Mouse (Mus musculus) c-Kit-negative CD71-positive TER-119-positive erythroid progenitor cells, embryonic 14.5 days (primary cell): ENCODE results near the gene Rxfp4.

Source experiments
- DNase-seq: peaks from one replicate; pipeline ENCODE4 v3.0.0-alpha.2; 2013; ENCODE audit warnings: low read depth, low spot score

Gene Rxfp4

DNA sequence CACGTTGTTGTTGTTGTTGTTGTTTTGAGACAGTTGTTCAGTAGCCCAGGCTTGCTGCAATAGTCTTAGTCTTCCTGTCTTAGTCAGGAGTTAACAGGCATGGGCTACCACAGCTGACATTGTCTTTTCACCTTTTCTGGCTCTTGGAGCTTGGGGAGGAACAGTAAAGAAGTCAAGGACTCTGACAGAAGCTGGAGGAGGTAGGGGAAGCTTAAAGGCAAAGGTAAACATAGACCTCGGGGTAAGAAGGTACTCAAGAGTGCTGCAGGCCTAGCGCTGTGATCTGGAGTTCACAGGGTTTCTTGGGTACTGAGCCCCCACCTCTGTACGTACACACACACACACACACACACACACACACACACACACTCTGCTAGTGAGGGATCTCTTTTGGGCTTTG lies 24.2 kb downstream of the Rxfp4 start:
- DNase-seq = no peak

DNA sequence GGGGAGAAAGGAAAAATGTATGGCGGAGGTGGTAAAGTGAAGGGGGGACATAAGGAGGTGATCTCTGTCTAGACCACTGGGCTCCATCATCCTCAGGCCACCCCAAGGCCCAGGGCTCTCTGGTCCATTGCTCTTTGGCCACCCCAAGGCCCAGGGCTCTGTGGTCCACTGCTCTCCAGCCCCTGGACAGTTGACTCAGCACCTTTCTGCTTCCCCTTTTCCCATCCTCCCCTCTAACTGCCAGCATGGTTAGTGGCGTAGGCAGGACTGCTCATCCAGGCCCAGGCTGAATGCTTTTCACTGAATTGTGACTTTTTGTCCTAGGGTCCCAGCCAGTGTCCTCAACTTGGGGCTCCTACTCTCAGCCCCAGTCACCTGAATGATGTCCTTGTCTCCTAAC lies 25.4 kb downstream of the Rxfp4 start:
- DNase-seq = no peak

DNA sequence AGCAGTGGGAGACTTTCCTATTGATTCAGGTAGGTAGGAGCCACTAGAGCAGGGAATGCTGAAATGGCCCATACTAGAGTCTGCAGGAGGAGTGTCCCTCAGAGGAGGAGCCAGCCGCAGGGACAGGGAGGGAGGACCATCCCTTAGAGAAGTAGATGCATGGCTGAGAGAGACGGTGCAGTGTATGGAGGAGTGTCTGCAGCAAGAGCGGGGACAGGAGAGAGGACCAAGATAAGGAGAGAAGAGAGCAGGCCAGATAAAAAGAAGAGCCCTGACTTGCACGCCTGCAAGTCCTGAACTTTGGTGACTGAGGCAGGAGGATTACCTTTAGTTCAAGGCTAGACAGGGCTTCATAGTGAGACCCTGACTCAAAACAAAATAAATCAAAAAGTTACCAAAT lies 25.8 kb downstream of the Rxfp4 start:
- no peak for DNase-seq

DNA sequence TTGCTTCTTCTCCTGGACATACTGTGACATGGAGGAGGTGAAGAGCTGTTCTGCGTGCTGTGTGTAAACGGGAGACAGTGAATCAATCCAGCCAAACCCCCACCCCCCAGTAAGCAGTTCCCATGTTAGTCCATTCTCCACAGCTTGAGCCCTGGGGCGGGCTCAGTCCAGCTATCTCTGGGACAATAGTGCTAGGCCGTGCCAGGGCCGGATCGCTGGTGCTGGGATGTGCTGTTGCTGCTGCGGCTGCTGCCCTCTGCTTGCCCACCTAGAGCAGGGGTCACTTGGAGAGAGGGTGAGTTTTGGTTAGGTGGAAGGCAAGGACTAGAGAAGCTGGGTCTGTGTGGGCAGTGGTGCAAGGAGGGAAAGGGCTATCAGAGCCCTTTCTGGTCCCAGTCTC lies 26.6 kb downstream of the Rxfp4 start:
- no peak for DNase-seq

DNA sequence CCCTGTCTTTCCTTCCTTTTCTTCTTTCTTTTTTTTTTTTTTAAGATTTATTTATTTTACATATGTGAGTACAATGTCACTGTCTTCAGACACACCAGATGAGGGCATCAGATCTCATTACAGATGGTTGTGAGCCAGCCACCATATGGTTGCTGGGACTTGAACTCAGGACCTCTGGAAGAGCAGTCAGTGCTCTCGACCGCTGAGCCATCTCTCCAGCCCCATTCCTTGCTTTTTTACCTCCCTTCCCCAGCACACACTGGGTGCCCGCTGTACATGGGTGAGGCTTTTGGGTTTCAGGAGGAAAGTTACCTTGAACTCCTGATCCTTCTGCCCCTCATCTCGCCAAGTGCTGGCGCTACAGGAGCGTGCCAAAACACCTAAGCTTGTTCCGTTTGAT lies 27.4 kb downstream of the Rxfp4 start:
- DNase-seq = no peak

DNA sequence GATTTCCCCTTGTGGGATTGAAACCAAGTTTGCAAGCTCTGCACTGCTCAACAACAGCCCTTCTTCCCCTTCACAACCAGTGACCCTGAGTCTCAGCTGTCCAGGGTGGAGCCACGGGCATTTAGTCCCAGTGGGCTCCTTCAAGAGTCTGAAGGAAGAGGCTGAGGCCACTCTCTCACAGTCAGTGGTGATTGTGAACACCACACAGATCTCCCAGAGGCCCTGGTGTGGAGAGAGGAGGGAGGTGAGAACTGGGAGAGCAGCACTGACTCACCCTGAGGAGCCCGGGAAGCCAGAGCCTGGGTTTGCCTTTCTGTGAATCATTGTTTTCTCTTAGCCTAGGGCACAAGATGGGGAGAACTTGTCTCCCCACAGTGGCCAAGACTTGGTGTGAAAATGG lies 28.0 kb downstream of the Rxfp4 start:
- no peak for DNase-seq

DNA sequence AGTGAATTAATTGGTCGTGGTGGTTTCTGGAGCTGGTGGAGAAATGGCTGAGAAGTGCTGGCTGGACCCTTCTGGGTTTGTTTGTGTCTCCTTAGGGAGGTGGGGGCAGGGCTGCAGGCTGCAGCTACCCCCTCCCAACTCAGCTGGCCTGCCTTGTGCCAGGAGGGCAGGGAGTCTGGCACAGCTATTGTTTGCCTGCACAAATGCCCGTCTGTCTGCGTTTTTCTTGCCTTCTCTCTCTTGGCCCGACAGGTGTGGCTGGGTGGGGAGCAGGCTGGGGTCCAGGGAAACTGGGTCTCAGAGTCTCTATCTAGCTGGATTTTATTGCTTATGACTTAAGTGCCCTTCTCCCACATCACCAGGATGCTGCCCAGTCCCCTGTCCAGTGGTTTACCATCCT lies 28.6 kb downstream of the Rxfp4 start:
- no peak for DNase-seq

DNA sequence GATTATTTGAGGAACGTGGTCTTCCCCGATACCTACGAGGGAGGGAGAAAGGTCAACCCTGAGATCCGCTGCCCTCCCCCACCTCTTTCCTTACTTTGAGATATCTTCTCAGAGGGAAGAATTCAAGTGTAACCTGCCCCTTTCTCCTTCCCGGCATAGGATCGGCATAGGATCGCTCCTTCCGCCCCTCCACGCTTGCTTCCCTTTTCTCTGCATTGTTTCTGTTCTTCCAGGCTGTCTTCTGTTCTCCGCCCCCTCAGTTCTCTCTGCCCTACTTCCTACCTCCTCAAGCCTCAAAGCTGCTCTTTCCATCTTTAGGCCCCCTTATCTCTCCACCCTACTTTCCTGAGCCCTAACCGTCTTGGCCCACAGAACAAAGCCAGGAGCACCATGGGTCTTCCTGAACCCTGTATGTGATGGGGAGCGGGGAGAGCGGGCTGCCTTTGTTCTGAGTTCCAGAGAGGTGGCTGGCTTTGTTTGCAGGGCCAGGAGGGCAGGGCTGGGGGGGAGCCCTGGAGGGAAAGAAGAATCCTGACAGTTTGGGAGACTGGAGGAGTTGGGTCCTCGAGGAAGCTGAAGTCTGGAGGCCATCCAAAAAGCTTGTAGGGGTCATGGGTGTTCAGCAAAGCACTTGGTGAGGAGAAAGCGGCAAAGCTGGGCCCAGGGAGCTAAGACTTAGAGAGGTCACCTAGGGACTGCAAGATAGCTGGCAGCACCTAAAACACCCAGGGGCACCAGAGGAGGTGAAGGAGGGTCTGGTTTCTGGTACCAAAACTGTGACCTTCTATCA lies 29.4 kb downstream of the Rxfp4 start:
- no peak for DNase-seq

DNA sequence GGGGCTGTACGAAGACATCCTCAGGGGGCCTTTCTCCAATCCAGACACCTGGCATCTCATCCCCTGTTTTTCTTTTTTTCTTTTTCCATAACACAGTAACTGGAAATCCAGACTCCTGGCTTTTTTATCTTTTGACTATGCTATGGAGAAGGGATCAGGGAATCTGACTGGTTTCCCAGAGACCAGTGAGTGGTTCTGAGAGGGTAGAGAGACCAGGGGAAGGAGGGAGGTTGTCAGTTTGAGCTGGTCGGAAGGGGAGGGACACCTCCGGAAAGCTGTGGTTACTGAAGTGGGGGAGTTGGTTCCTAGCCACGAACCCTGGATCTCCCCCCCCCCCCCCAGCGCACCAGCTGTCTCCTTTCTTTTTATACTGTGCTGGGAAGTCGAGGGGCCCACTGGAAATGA lies 30.0 kb downstream of the Rxfp4 start:
- DNase-seq = no peak

DNA sequence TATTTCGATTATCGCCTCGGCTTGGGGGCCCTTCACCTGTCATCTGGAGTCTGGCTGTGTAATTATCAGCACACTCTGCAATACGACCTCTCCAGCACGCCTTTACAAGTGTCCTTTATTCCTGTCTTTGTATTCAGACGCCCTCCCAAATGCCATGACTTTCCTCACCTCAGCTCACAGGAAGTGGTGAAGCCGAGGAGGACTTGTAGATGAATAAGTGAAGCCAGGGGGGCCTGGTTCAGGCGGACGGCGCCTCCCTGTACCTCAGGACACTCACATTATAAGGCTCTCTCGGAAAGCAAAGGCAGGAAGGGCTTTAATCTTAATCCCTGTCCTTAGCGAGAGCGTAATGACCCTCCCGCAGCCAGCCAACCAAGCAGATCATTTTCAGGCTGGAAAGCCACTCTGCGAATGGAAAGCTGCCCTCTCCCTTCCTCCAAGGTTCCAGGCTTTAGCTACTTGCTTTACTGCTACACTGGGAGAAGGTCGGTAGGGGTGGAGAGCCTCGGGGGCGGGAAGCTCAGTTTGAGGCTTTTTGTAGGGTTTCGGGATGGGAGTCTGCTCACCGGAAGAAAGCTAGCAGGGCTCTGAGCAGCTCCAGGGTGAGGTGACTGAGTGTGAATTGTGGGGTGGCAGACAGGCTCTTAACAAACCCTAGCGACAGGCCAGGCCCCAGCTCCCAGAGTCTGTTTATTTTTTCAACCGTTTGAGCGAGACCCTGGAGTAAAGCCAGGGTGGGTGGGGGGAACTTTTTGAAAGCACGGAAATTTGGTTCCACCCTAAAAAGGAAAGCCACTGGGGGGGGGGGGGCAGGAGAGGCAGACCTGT lies 30.6 kb downstream of the Rxfp4 start:
- DNase-seq = no peak

DNA sequence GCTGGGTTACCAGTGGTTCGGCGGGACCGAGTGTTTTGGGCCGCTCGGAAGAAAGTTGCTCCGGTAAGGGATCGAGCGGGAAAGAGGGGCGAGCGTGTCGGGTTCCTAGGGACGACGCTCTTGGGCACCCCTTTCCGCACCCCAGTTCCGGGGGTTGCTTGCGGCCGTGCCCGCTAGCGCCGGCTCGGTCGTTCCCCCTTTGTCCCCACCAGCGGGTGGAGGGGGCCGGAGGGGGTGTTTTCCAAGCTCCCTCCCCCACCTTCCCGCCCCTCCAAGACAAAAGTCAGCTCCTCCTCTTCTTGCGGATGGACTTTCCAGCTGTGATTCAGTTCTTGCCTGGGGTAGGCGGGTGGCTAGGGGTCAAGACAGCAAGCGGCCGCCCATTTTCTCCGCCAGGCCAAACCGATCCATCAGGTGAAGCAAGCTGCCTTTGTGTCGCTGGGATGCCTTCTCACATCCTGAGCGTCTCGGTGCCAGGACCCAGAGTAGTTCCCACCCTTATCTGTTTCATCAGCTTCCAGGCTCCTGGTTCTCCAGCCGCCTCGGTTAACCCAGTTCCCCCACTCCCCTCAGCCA lies 31.3 kb downstream of the Rxfp4 start:
- no peak for DNase-seq

DNA sequence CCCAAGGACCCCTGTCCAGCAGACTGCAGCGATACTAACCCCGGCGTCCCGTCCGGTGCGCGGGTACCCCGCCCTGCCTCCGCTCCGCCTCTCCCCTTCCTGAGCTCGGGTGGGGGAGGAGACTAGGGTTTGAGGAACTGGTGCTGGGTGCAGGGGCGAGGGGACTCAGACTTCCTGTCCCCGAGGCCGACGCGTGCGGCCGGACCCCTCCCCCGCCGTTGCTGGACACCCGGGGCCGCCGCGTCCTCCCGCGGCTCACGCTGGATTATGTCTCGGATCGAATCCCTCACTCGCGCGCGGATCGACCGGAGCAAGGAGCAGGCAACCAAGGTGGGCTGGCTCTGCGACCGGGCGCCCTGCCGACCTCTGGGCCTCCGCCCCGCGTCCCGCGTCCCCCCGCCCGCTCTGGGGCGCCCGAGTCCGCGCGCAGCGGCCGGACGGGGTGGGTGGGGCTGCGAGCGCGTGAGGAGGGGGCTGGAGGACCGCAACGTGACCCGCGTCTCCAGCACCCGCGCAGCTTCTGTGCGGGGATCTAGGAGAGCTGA lies 31.9 kb downstream of the Rxfp4 start:
- no peak for DNase-seq

DNA sequence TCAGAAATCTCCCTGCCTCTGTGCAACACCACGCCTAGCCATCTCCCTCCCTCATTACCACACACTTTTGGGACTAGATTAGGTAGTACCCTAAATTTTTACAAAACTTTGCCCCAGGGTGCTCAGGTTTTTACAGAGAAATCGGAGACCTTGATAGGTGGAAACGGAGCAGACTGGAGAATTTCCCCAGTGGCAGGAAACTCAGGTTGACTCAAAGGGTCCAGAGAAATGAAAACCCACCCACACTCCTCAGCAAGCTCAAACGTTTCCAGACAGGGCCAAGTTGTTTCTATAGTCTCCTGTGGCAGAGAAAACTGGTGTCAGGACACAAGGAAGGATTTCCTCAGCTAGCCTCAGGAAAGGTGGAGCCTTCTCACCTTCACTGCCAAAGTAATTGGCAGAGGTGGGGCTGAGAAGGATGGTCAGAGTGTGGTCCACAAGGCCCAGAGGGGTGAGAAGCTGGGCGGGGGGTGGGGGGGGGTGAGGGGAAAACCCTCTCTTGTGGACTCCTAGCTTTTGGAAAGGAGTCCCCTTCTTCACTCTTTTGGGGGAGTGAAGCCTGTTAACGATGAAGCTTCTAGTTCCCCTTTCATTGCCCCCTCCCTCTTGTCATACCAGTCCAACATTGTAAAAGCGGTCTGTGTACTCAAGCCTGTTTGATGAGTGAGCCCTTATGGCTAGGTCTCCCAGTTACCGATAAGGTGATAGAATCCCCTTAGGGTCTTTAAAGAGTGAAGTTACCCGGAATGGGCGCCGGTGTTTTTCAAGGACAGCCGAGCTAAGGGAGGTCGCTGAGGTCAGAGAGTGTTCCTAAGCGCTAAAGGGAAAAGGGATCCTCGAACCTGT lies 32.6 kb downstream of the Rxfp4 start:
- no peak for DNase-seq

DNA sequence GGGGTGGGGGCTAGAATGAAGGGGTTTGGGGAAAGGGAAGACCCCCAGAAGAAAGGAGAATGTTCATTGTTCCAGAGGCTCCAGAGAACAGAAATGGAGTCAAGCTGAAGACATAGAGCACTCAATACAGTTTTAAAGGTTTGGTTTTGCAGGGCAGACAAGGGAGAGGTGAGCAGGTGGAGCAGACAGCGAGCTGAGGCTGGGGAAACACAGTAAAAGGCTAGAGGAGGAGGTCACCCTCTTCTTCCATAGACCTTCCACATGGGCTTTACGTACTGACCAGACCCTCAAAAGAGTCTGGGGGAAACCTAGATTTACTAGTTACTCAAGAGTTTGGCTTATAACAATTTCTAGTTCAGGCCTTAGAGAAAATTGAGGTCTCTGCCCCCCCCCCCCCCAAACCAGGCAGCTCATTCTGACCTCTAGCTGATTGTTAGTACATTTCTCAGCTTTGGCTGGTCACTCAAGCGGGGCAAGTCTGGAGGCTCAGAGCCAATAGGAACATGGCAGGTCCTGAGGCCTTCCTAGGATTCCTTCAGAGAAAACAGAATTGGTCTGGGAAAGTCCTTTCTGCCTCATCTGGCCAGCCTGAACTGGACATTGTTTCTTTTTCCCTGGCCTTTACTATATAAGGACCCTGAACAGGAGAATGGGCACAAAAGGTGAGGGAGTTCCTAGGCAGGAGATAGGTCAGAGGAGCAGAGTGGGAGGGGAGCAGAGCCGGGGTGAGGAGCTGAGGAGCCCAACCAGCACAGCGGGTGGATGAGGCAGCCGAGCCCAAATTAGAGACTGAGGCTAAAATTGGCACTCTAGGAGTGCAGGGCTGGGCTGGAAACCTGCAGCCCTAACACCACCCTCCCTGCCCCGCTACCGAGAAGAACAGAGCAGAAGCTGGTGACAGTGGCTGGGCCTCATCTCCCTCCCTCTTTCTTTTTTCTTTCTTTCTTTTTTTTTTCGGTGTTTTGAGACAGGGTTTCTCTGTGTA lies 33.5 kb downstream of the Rxfp4 start:
- DNase-seq = no peak

DNA sequence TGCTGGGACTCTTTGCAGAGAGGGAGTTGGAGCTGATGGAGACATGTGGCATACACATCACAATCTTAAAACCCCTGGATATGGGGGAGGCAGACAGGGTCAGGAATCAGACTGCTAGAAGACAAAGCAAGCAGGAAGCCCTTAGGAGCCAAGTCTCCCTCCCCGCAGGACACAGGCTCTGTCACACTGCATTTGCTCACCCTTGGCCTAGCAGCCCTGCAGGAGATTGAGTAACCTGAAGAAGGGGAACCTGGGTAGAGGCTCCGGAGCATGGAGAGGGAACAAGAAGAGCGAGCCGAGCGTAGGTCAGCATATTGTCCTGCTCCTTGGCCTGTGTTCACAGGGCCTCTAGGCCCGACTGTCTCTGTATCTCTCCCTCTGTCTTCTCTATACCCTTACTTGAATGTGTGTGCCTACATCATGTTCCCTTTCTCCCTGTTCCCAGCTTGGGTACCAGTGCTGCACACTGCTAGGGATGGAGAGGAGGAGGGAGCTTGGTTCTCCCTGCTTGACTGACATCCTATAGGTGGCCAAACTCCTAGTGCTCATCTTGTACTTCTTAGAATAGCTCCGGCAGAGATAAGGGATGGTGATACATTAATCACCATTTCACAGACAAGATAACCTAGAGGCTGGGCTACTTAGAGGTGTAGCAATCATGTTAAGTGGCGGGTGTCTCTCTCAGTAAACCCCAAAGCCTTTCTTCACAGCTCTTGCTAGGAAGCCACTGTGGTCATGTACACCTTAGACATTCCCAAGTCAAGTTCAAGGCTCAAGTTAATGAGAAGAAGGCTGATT lies 34.7 kb downstream of the Rxfp4 start:
- no peak for DNase-seq

DNA sequence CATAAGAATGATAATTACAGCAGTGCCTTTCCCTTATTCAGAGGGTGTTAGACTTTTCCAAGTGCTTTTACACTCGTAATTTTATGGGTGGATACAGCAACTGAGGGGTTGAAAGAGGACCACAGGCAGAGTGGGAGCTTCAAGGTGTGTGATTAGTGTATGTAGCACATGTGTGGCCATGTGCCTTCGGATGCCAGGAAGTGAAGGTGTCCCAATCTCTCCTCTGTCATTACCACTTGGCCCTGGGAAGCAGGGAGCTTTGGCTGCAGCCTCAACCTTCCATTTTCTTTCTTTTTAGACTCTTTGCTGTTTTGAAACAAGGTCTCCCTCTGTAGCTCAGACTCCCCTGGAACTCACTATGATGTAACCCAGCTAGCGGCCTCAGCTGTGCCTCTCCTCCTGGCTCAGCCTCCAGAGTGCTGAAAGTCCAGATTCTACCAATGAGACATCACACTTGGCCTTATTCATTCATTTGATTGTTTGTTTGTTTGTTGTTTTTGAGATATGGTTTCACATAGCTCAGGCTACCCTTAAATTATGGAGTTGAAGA lies 35.9 kb downstream of the Rxfp4 start:
- DNase-seq = no peak

DNA sequence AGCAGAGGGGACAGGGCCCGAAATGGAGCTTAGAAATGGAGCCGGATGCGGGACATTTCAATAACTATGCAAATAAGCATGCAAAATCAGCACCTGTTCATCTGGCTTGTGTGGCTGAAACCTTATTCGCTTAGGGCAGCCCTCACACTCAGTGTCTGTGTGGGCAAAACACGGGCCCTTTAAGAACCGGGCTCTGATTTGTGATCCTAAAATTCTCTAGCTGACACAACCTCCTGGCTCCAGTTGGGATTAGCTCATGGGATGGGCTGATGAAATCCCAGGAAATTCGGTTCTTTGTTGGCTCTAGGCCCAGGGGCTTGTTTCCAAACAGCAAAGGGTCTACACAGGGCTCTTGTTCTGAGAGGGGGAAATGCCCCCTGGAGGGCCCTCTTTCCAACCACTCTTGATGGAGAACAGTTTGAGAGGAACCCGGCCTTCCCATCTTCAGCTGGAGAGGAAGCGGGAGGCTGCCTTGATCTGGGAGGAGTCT lies 37.0 kb downstream of the Rxfp4 start:
- DNase-seq = no peak

DNA sequence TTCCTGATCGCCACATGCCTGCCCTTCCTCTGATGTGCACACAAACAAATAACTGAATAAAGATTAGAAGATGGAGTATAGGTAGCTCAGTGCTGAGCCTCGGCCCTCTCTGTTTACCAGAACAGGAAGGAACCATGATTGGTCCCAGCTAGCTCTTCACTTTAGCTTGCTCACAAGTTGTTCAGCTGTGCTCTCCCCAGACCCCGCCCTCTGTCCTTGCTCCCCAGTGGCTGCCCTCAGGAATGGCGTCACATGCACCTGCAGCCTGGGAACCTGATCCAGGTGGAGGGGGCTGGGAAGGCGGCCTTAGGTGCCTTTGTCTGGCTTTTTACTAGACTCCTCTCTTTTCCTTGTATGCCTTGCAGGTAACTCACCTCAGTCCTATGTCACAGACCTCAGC lies 37.8 kb downstream of the Rxfp4 start:
- no peak for DNase-seq

DNA sequence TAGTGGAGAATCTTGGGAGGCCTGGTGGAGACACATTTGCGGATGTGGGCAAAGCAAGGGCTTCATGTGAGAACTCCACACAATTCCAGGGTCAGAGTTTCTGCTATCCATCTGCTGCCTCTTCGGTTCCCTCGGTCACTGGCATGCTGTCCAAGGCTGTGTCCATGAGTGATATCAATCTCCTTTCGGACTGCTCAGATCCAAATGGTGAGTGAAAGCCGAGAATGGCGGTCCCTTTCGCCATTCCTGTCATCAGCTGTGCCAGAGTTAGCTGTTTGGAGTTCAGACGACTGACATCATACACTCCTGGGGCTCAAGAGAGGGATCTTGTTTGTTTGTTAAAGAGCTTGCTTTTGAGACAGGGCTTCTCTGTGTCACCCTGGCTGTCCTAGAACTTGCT lies 38.5 kb downstream of the Rxfp4 start:
- no peak for DNase-seq
